Mouse (Mus musculus) midbrain, embryonic 10.5 days (tissue): ENCODE data around the gene Ugt1a6b. TPM values are rescaled to one million over a fixed set of nuclear protein-coding genes. Genes with fewer than 3 reads are reported as not detected.
"Not testable (repeated sequence)": the region's sequence is repeated elsewhere in the genome, so short reads cannot be mapped to it uniquely, and the experiment has no call there.

Experiments
- DNase-seq: peaks from one replicate; pipeline ENCODE4 v3.0.0-alpha.2; 2017; ENCODE audit warnings: low spot score
- H3K27ac ChIP-seq: fragments of 300-500 bp; sonication (generic); replicated peaks from 2 replicates; pipeline ENCODE4 v1.5.1; 2016; ENCODE audit warnings: mild to moderate bottlenecking
- H3K27me3 ChIP-seq: fragments of 300-500 bp; sonication (generic); 2 replicates; pipeline ENCODE4 v1.6.1; 2016; ENCODE audit warnings: low read depth, mild to moderate bottlenecking; ENCODE audit not compliant: poor library complexity, severe bottlenecking
- H3K36me3 ChIP-seq: fragments of 300-500 bp; sonication (generic); 2 replicates; pipeline ENCODE4 v1.6.1; 2016; ENCODE audit warnings: mild to moderate bottlenecking, moderate library complexity
- H3K4me1 ChIP-seq: fragments of 300-500 bp; sonication (generic); 2 replicates; pipeline ENCODE4 v1.6.1; 2016
- H3K4me3 ChIP-seq: fragments of 300-500 bp; sonication (generic); 2 replicates; pipeline ENCODE4 v1.5.1; 2016; ENCODE audit warnings: mild to moderate bottlenecking, moderate library complexity
- H3K9me3 ChIP-seq: fragments of 300-500 bp; sonication (generic); replicated peaks from 2 replicates; pipeline ENCODE4 v1.6.1; 2016; ENCODE audit warnings: mild to moderate bottlenecking
- WGBS: fragments of 180-500 bp; shearing (Covaris S2); methylation state at CpG from one replicate; pipeline ENCODE4 v1.1.7; 2016; 5-methylcytosine and 5-hydroxymethylcytosine counted together
- polyA plus RNA-seq: library from polyadenylated mRNA; unstranded; fragments of >200 nt; fragmentation: Nextera tagmentation; extraction: Ambion mirVana; gene quantifications from 2 replicates; pipeline ENCODE4 v1.2.1, GENCODE M21; 2016

The Ugt1a6b gene
- polyA plus RNA-seq, 1 experiment from 2014 or later = not detected

GRCm38 (mm10) chr1:88133908-88134456 lies 30.9 kb downstream of the Ugt1a6b start:
- DNase-seq = no peak
- H3K9me3 ChIP-seq = no peaks in the 10 kb centered on the region
- no peak overlapping the region for H3K4me3 ChIP-seq
- H3K36me3 ChIP-seq = no peaks in the 10 kb centered on the region
- 86% methylated on average over 3 of the region's 3 CpGs for WGBS
- 0 out of 2 replicates have a peak overlapping the region, but pooled peaks have one; percentile 52 for H3K27ac ChIP-seq
- peaks cover 3% of the 10 kb centered on the region for H3K4me1 ChIP-seq
- H3K27me3 ChIP-seq = no peaks in the 10 kb centered on the region

GRCm38 (mm10) chr1:88134457-88135011 lies 31.5 kb downstream of the Ugt1a6b start, which contains the start of gene Ugt1a6a:
Ugt1a6a (plus strand) TSS chr1:88134809.
- WGBS = 55% methylated on average over 5 of the region's 5 CpGs
- H3K27ac ChIP-seq = 0 out of 2 replicates have a peak within 1 kb of the TSS, but pooled peaks have one; percentile 52
- not testable (repeated sequence) for H3K27me3 ChIP-seq, DNase-seq, H3K4me1 ChIP-seq, H3K9me3 ChIP-seq, H3K4me3 ChIP-seq, H3K36me3 ChIP-seq

GRCm38 (mm10) chr1:88135229-88135904 lies 32.3 kb downstream of the Ugt1a6b start:
- WGBS = 94% methylated on average over 6 of the region's 6 CpGs
- H3K9me3 ChIP-seq, H3K36me3 ChIP-seq, H3K4me3 ChIP-seq, H3K4me1 ChIP-seq, H3K27ac ChIP-seq, DNase-seq, H3K27me3 ChIP-seq: not testable (repeated sequence)

- 76% methylated on average over 2 of the region's 2 CpGs for WGBS
- Histone ChIP-seq H3K27me3 (no peaks in the 10 kb centered on the region), H3K4me3 (no peak overlapping the region), H3K36me3 (no peaks in the 10 kb centered on the region), H3K27ac (no peak overlapping the region), H3K9me3 (no peaks in the 10 kb centered on the region), H3K4me1 (peaks cover 3% of the 10 kb centered on the region)
- no peak for DNase-seq
Observed at GRCm38 (mm10) chr1:88136646-88137045, 33.6 kb downstream of the Ugt1a6b start.

- 90% methylated on average over 3 of the region's 3 CpGs for WGBS
- Histone ChIP-seq H3K4me3 (no peak overlapping the region), H3K9me3 (no peaks in the 10 kb centered on the region), H3K36me3 (no peaks in the 10 kb centered on the region), H3K27ac (no peak overlapping the region), H3K4me1 (peaks cover 3% of the 10 kb centered on the region), H3K27me3 (no peaks in the 10 kb centered on the region)
- DNase-seq = no peak
Observed at GRCm38 (mm10) chr1:88137264-88137663, 34.2 kb downstream of the Ugt1a6b start.

- Histone ChIP-seq H3K9me3 (no peaks in the 10 kb centered on the region), H3K36me3 (no peaks in the 10 kb centered on the region), H3K27me3 (no peaks in the 10 kb centered on the region), H3K4me3 (no peak overlapping the region), H3K27ac (no peak overlapping the region), H3K4me1 (peaks cover 3% of the 10 kb centered on the region)
- no peak for DNase-seq
- 90% methylated on average over 1 of the region's 1 CpGs for whole genome bisulfite sequencing
Observed at GRCm38 (mm10) chr1:88138145-88138544, 35.1 kb downstream of the Ugt1a6b start.

GRCm38 (mm10) chr1:88140492-88140891 lies 37.4 kb downstream of the Ugt1a6b start:
- H3K36me3 ChIP-seq, H3K9me3 ChIP-seq, DNase-seq, H3K4me1 ChIP-seq, H3K27me3 ChIP-seq, H3K4me3 ChIP-seq, H3K27ac ChIP-seq: not testable (repeated sequence)
- WGBS = 63% methylated on average over 1 of the region's 1 CpGs

- not testable (repeated sequence) for H3K9me3 ChIP-seq, H3K27me3 ChIP-seq, H3K36me3 ChIP-seq, H3K27ac ChIP-seq, H3K4me3 ChIP-seq, H3K4me1 ChIP-seq
- WGBS = 6% methylated on average over 5 of the region's 5 CpGs
- peak; percentile 27 for DNase-seq
Observed at GRCm38 (mm10) chr1:88143966-88144675, 41.1 kb downstream of the Ugt1a6b start.

GRCm38 (mm10) chr1:88145278-88145677 lies 42.2 kb downstream of the Ugt1a6b start:
- not testable (repeated sequence) for H3K27ac ChIP-seq, H3K27me3 ChIP-seq, H3K9me3 ChIP-seq, H3K4me1 ChIP-seq, DNase-seq, H3K4me3 ChIP-seq, H3K36me3 ChIP-seq
- WGBS = 78% methylated on average over 2 of the region's 2 CpGs

GRCm38 (mm10) chr1:88150133-88150532 lies 47.1 kb downstream of the Ugt1a6b start:
- not testable (repeated sequence) for H3K27ac ChIP-seq, DNase-seq, H3K9me3 ChIP-seq, H3K4me3 ChIP-seq, H3K27me3 ChIP-seq, H3K4me1 ChIP-seq, H3K36me3 ChIP-seq
- WGBS = 62% methylated on average over 2 of the region's 2 CpGs

- 89% methylated on average over 2 of the region's 2 CpGs for WGBS
- DNase-seq = no peak
- Histone ChIP-seq H3K36me3 (no peaks in the 10 kb centered on the region), H3K27ac (no peak overlapping the region), H3K4me1 (no peaks in the 10 kb centered on the region), H3K4me3 (no peak overlapping the region), H3K9me3 (no peaks in the 10 kb centered on the region), H3K27me3 (no peaks in the 10 kb centered on the region)
Observed at GRCm38 (mm10) chr1:88158430-88158829, 55.4 kb downstream of the Ugt1a6b start.

GRCm38 (mm10) chr1:88165711-88166110 lies 62.7 kb downstream of the Ugt1a6b start, which contains the start of gene Ugt1a5:
Ugt1a5 (plus strand) TSS chr1:88166012.
- no peak within 1 kb of the TSS for H3K4me3 ChIP-seq
- no peak for DNase-seq
- H3K27me3 ChIP-seq = no peaks in the 10 kb centered on the region
- 0 out of 2 replicates have a peak, but pooled peaks cover under 1% of the 10 kb centered on the region for H3K9me3 ChIP-seq
- H3K36me3 ChIP-seq = no peaks in the 10 kb centered on the region
- no peaks in the 10 kb centered on the region for H3K4me1 ChIP-seq
- H3K27ac ChIP-seq = no peak within 1 kb of the TSS
- WGBS = 71% methylated on average over 5 of the region's 5 CpGs

GRCm38 (mm10) chr1:88172190-88172589 lies 69.1 kb downstream of the Ugt1a6b start:
- H3K9me3 ChIP-seq = peaks cover 11% of the 10 kb centered on the region; the same call in 1 of the 2 replicates
- not testable (repeated sequence) for H3K27me3 ChIP-seq, H3K4me3 ChIP-seq, H3K4me1 ChIP-seq, H3K27ac ChIP-seq, DNase-seq, H3K36me3 ChIP-seq
- WGBS = 91% methylated on average over 7 of the region's 7 CpGs
